In genomic region chr7:137629540-137629939, GRCm38 (mm10) we compare ENCODE assay signal across 17 mouse cellular contexts.
DNase-seq lines count a peak whose midpoint lies in the region; ATAC-seq and TF ChIP-seq lines count a peak whose summit lies in the region.
"Had no signal": no experiment of that assay in that cellular context is flagged by ENCODE, and none has a peak within 500 bp of the region (broad histone marks: within the 10 kb centered on the region; RNA-seq: fewer than 3 reads in every experiment).

No protein-coding gene starts in this region.

- H3K36me3 ChIP-seq in forebrain, postnatal 0 days (ENCODE audit: insufficient read depth), result no peaks in the 10 kb centered on the region
- no peaks in the 10 kb centered on the region for H3K36me3 ChIP-seq in forebrain, embryonic 11.5 days (ENCODE audit: control insufficient read depth, insufficient read depth, low read length)
- H3K36me3 ChIP-seq: embryonic facial prominence, embryonic 13.5 days; forebrain, embryonic 15.5 days; neural tube, embryonic 12.5 days had no signal

- DNase-seq in forebrain, postnatal 0 days, result peak; percentile 79
- no peak for DNase-seq in forebrain, embryonic 11.5 days (ENCODE audit: low spot score)
- peak; percentile 64 to 70 for DNase-seq in cerebellum, postnatal 10 days
- DNase-seq in left cerebral cortex, adult 11 months (ENCODE audit: low spot score), result peak; percentile 4
- DNase-seq in right cerebral cortex, postnatal 36 days (ENCODE audit: low spot score in 2 of 2), result peak; percentile 19 to 39
- DNase-seq in spleen, postnatal 14 days (ENCODE audit: low spot score in 2 of 2), result no peak
- DNase-seq in urinary bladder, postnatal 25 days (ENCODE audit: low spot score), result no peak
- DNase-seq in urinary bladder, postnatal 10 days (ENCODE audit: low spot score), result no peak
- DNase-seq: adrenal gland, postnatal 10 days; B cell, adult 2 months; kidney, adult 9 months; midbrain, embryonic 14.5 days had no signal

- WGBS in forebrain, postnatal 0 days, result 64% methylated on average over 5 of the region's 5 CpGs
- 89% methylated on average over 5 of the region's 5 CpGs for WGBS in forebrain, embryonic 11.5 days

- H3K4me1 ChIP-seq in forebrain, postnatal 0 days (ENCODE audit: insufficient read depth), result no peaks in the 10 kb centered on the region
- no peaks in the 10 kb centered on the region for H3K4me1 ChIP-seq in forebrain, embryonic 11.5 days (replicated peaks; ENCODE audit: control insufficient read depth, insufficient read depth, low read length)
- H3K4me1 ChIP-seq: embryonic facial prominence, embryonic 13.5 days; forebrain, embryonic 15.5 days; neural tube, embryonic 12.5 days had no signal

- TF ChIP-seq CTCF in forebrain, postnatal 0 days (IDR thresholded peaks at IDR 0.05; ENCODE audit: low read depth), result no peak

- no peaks in the 10 kb centered on the region for H3K9me3 ChIP-seq in forebrain, postnatal 0 days (ENCODE audit: low read length)
- no peaks in the 10 kb centered on the region for H3K9me3 ChIP-seq in forebrain, embryonic 11.5 days (ENCODE audit: control insufficient read depth, low read length)
- H3K9me3 ChIP-seq: embryonic facial prominence, embryonic 13.5 days; forebrain, embryonic 15.5 days; neural tube, embryonic 12.5 days had no signal

- H3K4me2 ChIP-seq in forebrain, postnatal 0 days (ENCODE audit: low read depth), result no peak overlapping the region
- no peak overlapping the region for H3K4me2 ChIP-seq in forebrain, embryonic 11.5 days (ENCODE audit: low read depth, low read length, severe bottlenecking)
- H3K4me2 ChIP-seq: embryonic facial prominence, embryonic 13.5 days; forebrain, embryonic 15.5 days; neural tube, embryonic 12.5 days had no signal

- H3K4me3 ChIP-seq in forebrain, postnatal 0 days (ENCODE audit: low read depth, low read length), result no peak overlapping the region
- H3K4me3 ChIP-seq in forebrain, embryonic 11.5 days (ENCODE audit: low read depth, low read length), result no peak overlapping the region
- H3K4me3 ChIP-seq: embryonic facial prominence, embryonic 13.5 days; forebrain, embryonic 15.5 days; neural tube, embryonic 12.5 days had no signal

- no peak overlapping the region for H3K9ac ChIP-seq in forebrain, postnatal 0 days
- no peak overlapping the region for H3K9ac ChIP-seq in forebrain, embryonic 11.5 days (ENCODE audit: low read length)
- H3K9ac ChIP-seq: embryonic facial prominence, embryonic 13.5 days; forebrain, embryonic 15.5 days; liver, embryonic 14.5 days; neural tube, embryonic 12.5 days had no signal

- H3K27me3 ChIP-seq in forebrain, postnatal 0 days (ENCODE audit: insufficient read depth, low read length), result no peaks in the 10 kb centered on the region
- no peaks in the 10 kb centered on the region for H3K27me3 ChIP-seq in forebrain, embryonic 11.5 days (ENCODE audit: control insufficient read depth, insufficient read depth, low read length)
- H3K27me3 ChIP-seq: embryonic facial prominence, embryonic 13.5 days; forebrain, embryonic 15.5 days; neural tube, embryonic 12.5 days had no signal

- ATAC-seq in forebrain, postnatal 0 days, result peak; percentile 58
- no peak for ATAC-seq in forebrain, embryonic 11.5 days (replicated peaks; ENCODE audit: low FRiP score)
- ATAC-seq: forebrain, embryonic 15.5 days; hindbrain, embryonic 16.5 days had no signal

- no peak overlapping the region for H3K27ac ChIP-seq in forebrain, postnatal 0 days (ENCODE audit: low read depth, low read length)
- H3K27ac ChIP-seq in forebrain, embryonic 11.5 days (ENCODE audit: low read depth, low read length), result no peak overlapping the region
- H3K27ac ChIP-seq: embryonic facial prominence, embryonic 13.5 days; forebrain, embryonic 15.5 days; liver, embryonic 14.5 days; neural tube, embryonic 12.5 days had no signal

Comparison
In these comparisons a context has a peak if more than half of its experiments do, and no peak if none do; other contexts are left out.
1. DNase-seq: peak in forebrain, postnatal 0 days (single experiment), cerebellum, postnatal 10 days (2 of 2), left cerebral cortex, adult 11 months (single experiment) and right cerebral cortex, postnatal 36 days (2 of 2); none in forebrain, embryonic 11.5 days (single experiment), spleen, postnatal 14 days (0 of 2), urinary bladder, postnatal 25 days (single experiment) and urinary bladder, postnatal 10 days (single experiment).